ENCODE assay signal across 13 mouse cellular contexts in the genomic region with DNA sequence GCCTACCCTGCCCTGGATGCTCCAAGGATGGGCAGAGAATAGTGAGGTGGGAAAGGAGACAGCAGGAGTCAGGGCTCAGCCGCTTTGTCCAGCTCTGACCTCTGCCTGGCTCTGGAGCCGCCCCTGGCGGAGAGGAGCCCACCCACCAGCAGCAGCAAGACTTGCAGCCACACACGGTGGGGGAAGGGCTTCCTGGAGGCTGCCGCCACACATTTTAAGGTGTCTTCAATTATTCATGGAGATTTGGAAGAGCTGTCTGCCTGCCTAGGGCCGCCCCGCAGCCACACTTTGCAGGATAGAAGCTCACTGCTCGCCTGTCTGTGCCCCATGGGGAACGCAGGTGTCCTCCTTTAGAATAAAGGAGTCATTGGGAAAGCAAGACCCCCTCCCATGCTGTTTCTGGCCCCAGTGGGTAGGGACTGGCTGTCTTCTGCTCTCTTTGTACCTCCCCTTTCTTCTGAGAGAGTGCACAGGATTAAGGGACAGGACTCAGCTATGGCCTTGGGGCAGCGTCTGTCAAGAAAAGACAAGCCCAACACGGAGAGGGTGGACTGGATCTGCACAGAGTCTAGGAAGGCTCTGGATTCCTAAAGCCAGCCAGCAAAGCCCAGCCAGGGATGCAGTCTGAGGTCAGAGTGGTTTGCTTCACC.
A peak's percentile ranks its signal among the peaks of the same experiment; 100 is the strongest.
DNase-seq lines count a peak whose midpoint lies in the region; ATAC-seq and TF ChIP-seq lines count a peak whose summit lies in the region.
"Had no signal": no experiment of that assay in that cellular context is flagged by ENCODE, and none has a peak within 500 bp of the region (broad histone marks: within the 10 kb centered on the region; RNA-seq: fewer than 3 reads in every experiment).

No protein-coding gene starts in this region.

- H3K9ac ChIP-seq in forebrain, postnatal 0 days, result no peak overlapping the region
- no peak overlapping the region; the same call in 1 of the 2 replicates for H3K9ac ChIP-seq in forebrain, embryonic 12.5 days
- 0 out of 2 replicates have a peak overlapping the region, but pooled peaks have one; percentile 12 for H3K9ac ChIP-seq in limb, embryonic 12.5 days (replicated peaks)
- H3K9ac ChIP-seq in neural tube, embryonic 15.5 days (replicated peaks), result no peak overlapping the region; the same call in 1 of the 2 replicates
- H3K9ac ChIP-seq: embryonic facial prominence, embryonic 15.5 days had no signal

- TF ChIP-seq CTCF in forebrain, postnatal 0 days (IDR thresholded peaks at IDR 0.05; ENCODE audit: low read depth), result no peak
- TF ChIP-seq CTCF in kidney, adult 2 months (conservative IDR thresholded peaks at IDR 0.05; ENCODE audit: insufficient read depth, insufficient read length, low read depth, low read length), result no peak

- no peak for TF ChIP-seq POLR2A in kidney, adult 2 months (IDR thresholded peaks at IDR 0.05; ENCODE audit: low read depth, low read length)

- no peak overlapping the region for H3K4me2 ChIP-seq in forebrain, postnatal 0 days (ENCODE audit: low read depth)
- H3K4me2 ChIP-seq in forebrain, embryonic 12.5 days, result peak overlapping the region; percentile 13
- H3K4me2 ChIP-seq in limb, embryonic 12.5 days, result no peak overlapping the region
- H3K4me2 ChIP-seq in neural tube, embryonic 15.5 days, result no peak overlapping the region
- H3K4me2 ChIP-seq: embryonic facial prominence, embryonic 15.5 days had no signal

- no peaks in the 10 kb centered on the region for H3K9me3 ChIP-seq in forebrain, embryonic 10.5 days
- no peaks in the 10 kb centered on the region for H3K9me3 ChIP-seq in forebrain, postnatal 0 days (ENCODE audit: low read length)
- H3K9me3 ChIP-seq in forebrain, embryonic 12.5 days, result no peaks in the 10 kb centered on the region
- H3K9me3 ChIP-seq in limb, embryonic 12.5 days, result no peaks in the 10 kb centered on the region
- H3K9me3 ChIP-seq in neural tube, embryonic 15.5 days (replicated peaks), result no peaks in the 10 kb centered on the region
- H3K9me3 ChIP-seq: embryonic facial prominence, embryonic 15.5 days had no signal

- H3K36me3 ChIP-seq in forebrain, embryonic 10.5 days (replicated peaks), result no peaks in the 10 kb centered on the region
- no peaks in the 10 kb centered on the region for H3K36me3 ChIP-seq in forebrain, postnatal 0 days (ENCODE audit: insufficient read depth)
- no peaks in the 10 kb centered on the region for H3K36me3 ChIP-seq in forebrain, embryonic 12.5 days (replicated peaks)
- H3K36me3 ChIP-seq in limb, embryonic 12.5 days, result no peaks in the 10 kb centered on the region
- H3K36me3 ChIP-seq in neural tube, embryonic 15.5 days, result no peaks in the 10 kb centered on the region
- H3K36me3 ChIP-seq in kidney, adult 2 months (ENCODE audit: control insufficient read depth, insufficient read depth, low read length), result no peaks in the 10 kb centered on the region
- H3K36me3 ChIP-seq: embryonic facial prominence, embryonic 15.5 days had no signal

- DNase-seq in forebrain, embryonic 10.5 days (ENCODE audit: extremely low spot score, low spot score), result peak; percentile 49
- no peak for DNase-seq in forebrain, postnatal 0 days
- no peak for DNase-seq in lung, postnatal 4 days
- no peak for DNase-seq in kidney, adult 2 months
- DNase-seq in urinary bladder, postnatal 10 days (ENCODE audit: low spot score), result no peak
- DNase-seq: gastrocnemius, postnatal 14 days; lung, postnatal 36 days had no signal

- no peak; the same call in 1 of the 2 replicates for ATAC-seq in forebrain, postnatal 0 days
- peak; percentile 36; the same call in 1 of the 2 replicates for ATAC-seq in forebrain, embryonic 12.5 days (ENCODE audit: low FRiP score)
- no peak for ATAC-seq in limb, embryonic 12.5 days (ENCODE audit: insufficient number of reproducible peaks, insufficient read depth, low FRiP score, low TSS enrichment, low read depth)
- peak; percentile 18; the same call in 1 of the 2 replicates for ATAC-seq in neural tube, embryonic 15.5 days (ENCODE audit: low FRiP score)
- ATAC-seq: Patski had no signal

- H3K27ac ChIP-seq in forebrain, embryonic 10.5 days, result peak overlapping the region; percentile 76
- H3K27ac ChIP-seq in forebrain, postnatal 0 days (ENCODE audit: low read depth, low read length), result no peak overlapping the region
- H3K27ac ChIP-seq in forebrain, embryonic 12.5 days, result 0 out of 2 replicates have a peak overlapping the region, but pooled peaks have one; percentile 26
- no peak overlapping the region for H3K27ac ChIP-seq in limb, embryonic 12.5 days
- 0 out of 2 replicates have a peak overlapping the region, but pooled peaks have one; percentile 5 for H3K27ac ChIP-seq in neural tube, embryonic 15.5 days (replicated peaks)
- H3K27ac ChIP-seq in kidney, adult 2 months (ENCODE audit: insufficient read depth, low read depth, low read length), result no peak overlapping the region
- H3K27ac ChIP-seq: embryonic facial prominence, embryonic 15.5 days; layer of hippocampus, adult 2 months had no signal

- WGBS in forebrain, embryonic 10.5 days, result under 1% methylated on average over 11 of the region's 11 CpGs
- 15% methylated on average over 11 of the region's 11 CpGs for WGBS in forebrain, postnatal 0 days
- WGBS in forebrain, embryonic 12.5 days, result 3% methylated on average over 11 of the region's 11 CpGs
- WGBS in limb, embryonic 12.5 days, result 4% methylated on average over 11 of the region's 11 CpGs
- WGBS in neural tube, embryonic 15.5 days, result 7% methylated on average over 11 of the region's 11 CpGs
- 71% methylated on average over 11 of the region's 11 CpGs for WGBS in kidney, adult 2 months

- H3K27me3 ChIP-seq in forebrain, embryonic 10.5 days (ENCODE audit: poor library complexity, severe bottlenecking), result peaks cover 16% of the 10 kb centered on the region
- no peaks in the 10 kb centered on the region for H3K27me3 ChIP-seq in forebrain, postnatal 0 days (ENCODE audit: insufficient read depth, low read length)
- peaks cover 7% of the 10 kb centered on the region; the same call in 1 of the 2 replicates for H3K27me3 ChIP-seq in forebrain, embryonic 12.5 days
- H3K27me3 ChIP-seq in limb, embryonic 12.5 days, result peaks cover 33% of the 10 kb centered on the region
- no peaks in the 10 kb centered on the region for H3K27me3 ChIP-seq in neural tube, embryonic 15.5 days (replicated peaks)
- no peaks in the 10 kb centered on the region for H3K27me3 ChIP-seq in kidney, adult 2 months (replicated peaks; ENCODE audit: control insufficient read depth, insufficient read depth, low read length)
- H3K27me3 ChIP-seq: Patski had no signal

- peaks cover 61% of the 10 kb centered on the region for H3K4me1 ChIP-seq in forebrain, embryonic 10.5 days
- H3K4me1 ChIP-seq in forebrain, postnatal 0 days (ENCODE audit: insufficient read depth), result no peaks in the 10 kb centered on the region
- peaks cover 59% of the 10 kb centered on the region for H3K4me1 ChIP-seq in forebrain, embryonic 12.5 days
- H3K4me1 ChIP-seq in limb, embryonic 12.5 days (replicated peaks), result peaks cover 47% of the 10 kb centered on the region
- peaks cover 41% of the 10 kb centered on the region for H3K4me1 ChIP-seq in neural tube, embryonic 15.5 days
- peaks cover 7% of the 10 kb centered on the region for H3K4me1 ChIP-seq in kidney, adult 2 months (ENCODE audit: control insufficient read depth, insufficient read depth, low read length)

- peak overlapping the region; percentile 26 for H3K4me3 ChIP-seq in forebrain, embryonic 10.5 days
- H3K4me3 ChIP-seq in forebrain, postnatal 0 days (ENCODE audit: low read depth, low read length), result no peak overlapping the region
- H3K4me3 ChIP-seq in forebrain, embryonic 12.5 days (replicated peaks), result no peak overlapping the region
- no peak overlapping the region for H3K4me3 ChIP-seq in limb, embryonic 12.5 days (replicated peaks)
- H3K4me3 ChIP-seq in neural tube, embryonic 15.5 days (replicated peaks), result no peak overlapping the region
- H3K4me3 ChIP-seq in kidney, adult 2 months (ENCODE audit: insufficient read depth, low read depth, low read length), result no peak overlapping the region
- H3K4me3 ChIP-seq: embryonic facial prominence, embryonic 15.5 days; layer of hippocampus, adult 2 months had no signal

Comparison
In these comparisons a context has a peak if more than half of its experiments do, and no peak if none do; other contexts are left out.
1. H3K27ac ChIP-seq: peak in forebrain, embryonic 10.5 days (single experiment), forebrain, embryonic 12.5 days (single experiment) and neural tube, embryonic 15.5 days (single experiment); none in forebrain, postnatal 0 days (single experiment), limb, embryonic 12.5 days (single experiment) and kidney, adult 2 months (single experiment).
2. ATAC-seq: peak in forebrain, embryonic 12.5 days (single experiment) and neural tube, embryonic 15.5 days (single experiment); none in forebrain, postnatal 0 days (single experiment) and limb, embryonic 12.5 days (single experiment).